Mouse (Mus musculus): ENCODE results near the gene Gfi1b. TPM values are rescaled to one million over a fixed set of nuclear protein-coding genes. Genes with fewer than 3 reads are reported as not detected.

Gfi1b gene
- polyA plus RNA-seq, 1 experiment, result 1.8 TPM

- H3K4me3 ChIP-seq (ENCODE audit: low read depth, low read length), result no peak overlapping the region
- 4% methylated on average over 15 of the region's 15 CpGs for WGBS
- no peaks in the 10 kb centered on the region for H3K27me3 ChIP-seq (ENCODE audit: control insufficient read depth, insufficient read depth, low read length)
- no peak overlapping the region for H3K27ac ChIP-seq (ENCODE audit: insufficient read depth, low read depth, low read length)
- no peaks in the 10 kb centered on the region for H3K36me3 ChIP-seq (ENCODE audit: control insufficient read depth, insufficient read depth, low read length)
- H3K4me1 ChIP-seq (ENCODE audit: control insufficient read depth, insufficient read depth, insufficient read length, low read length), result no peaks in the 10 kb centered on the region
- peak; percentile 92 for TF ChIP-seq CTCF (IDR thresholded peaks at IDR 0.05; ENCODE audit: extremely low read depth, insufficient read length, insufficient replicate concordance, low read depth, low read length)
- no peak for TF ChIP-seq POLR2A (IDR thresholded peaks at IDR 0.05; ENCODE audit: low read depth, low read length)
Measured at GRCm38 (mm10) chr2:28592809-28593208, 29.0 kb downstream of the Gfi1b start.

- Histone ChIP-seq H3K36me3 (ENCODE audit: control insufficient read depth, insufficient read depth, low read length) (no peaks in the 10 kb centered on the region), H3K27ac (ENCODE audit: insufficient read depth, low read depth, low read length) (no peak overlapping the region), H3K4me3 (ENCODE audit: low read depth, low read length) (no peak overlapping the region), H3K4me1 (ENCODE audit: control insufficient read depth, insufficient read depth, insufficient read length, low read length) (no peaks in the 10 kb centered on the region), H3K27me3 (ENCODE audit: control insufficient read depth, insufficient read depth, low read length) (no peaks in the 10 kb centered on the region)
- TF ChIP-seq CTCF (IDR thresholded peaks at IDR 0.05; ENCODE audit: extremely low read depth, insufficient read length, insufficient replicate concordance, low read depth, low read length), result no peak
- TF ChIP-seq POLR2A (IDR thresholded peaks at IDR 0.05; ENCODE audit: low read depth, low read length), result no peak
- WGBS, result 44% methylated on average over 2 of the region's 2 CpGs
Measured at GRCm38 (mm10) chr2:28591479-28591878, 30.3 kb downstream of the Gfi1b start.

GRCm38 (mm10) chr2:28588574-28588973, 33.2 kb downstream of the Gfi1b start:
- H3K4me3 ChIP-seq (ENCODE audit: low read depth, low read length), result no peak overlapping the region
- no peak overlapping the region for H3K27ac ChIP-seq (ENCODE audit: insufficient read depth, low read depth, low read length)
- peaks cover 4% of the 10 kb centered on the region; the same call in 1 of the 2 replicates for H3K4me1 ChIP-seq (ENCODE audit: control insufficient read depth, insufficient read depth, insufficient read length, low read length)
- no peaks in the 10 kb centered on the region for H3K36me3 ChIP-seq (ENCODE audit: control insufficient read depth, insufficient read depth, low read length)
- no peak for TF ChIP-seq CTCF (IDR thresholded peaks at IDR 0.05; ENCODE audit: extremely low read depth, insufficient read length, insufficient replicate concordance, low read depth, low read length)
- no peak for TF ChIP-seq POLR2A (IDR thresholded peaks at IDR 0.05; ENCODE audit: low read depth, low read length)
- 19% methylated on average over 1 of the region's 1 CpGs for WGBS
- no peaks in the 10 kb centered on the region for H3K27me3 ChIP-seq (ENCODE audit: control insufficient read depth, insufficient read depth, low read length)

DNA sequence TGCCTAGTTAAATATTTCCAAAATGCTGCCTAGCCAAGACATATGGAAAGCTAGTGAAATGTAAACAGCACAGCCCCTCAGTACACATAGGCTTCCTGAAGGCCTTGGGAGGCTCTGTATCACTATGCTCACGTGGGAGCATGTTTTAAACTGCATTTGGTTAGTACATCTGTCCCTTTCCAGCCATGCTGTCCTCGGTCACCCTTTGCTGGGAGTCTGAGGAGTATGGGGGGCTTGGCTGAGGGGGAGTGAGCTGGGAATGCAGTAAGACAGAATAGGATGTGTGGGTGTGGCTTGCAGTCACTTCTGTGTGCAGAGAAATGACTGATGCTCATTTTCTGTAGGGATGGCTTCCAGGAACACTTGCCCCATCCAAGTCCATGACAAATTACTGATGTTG, 36.1 kb downstream of the Gfi1b start:
- no peak for TF ChIP-seq CTCF (IDR thresholded peaks at IDR 0.05; ENCODE audit: extremely low read depth, insufficient read length, insufficient replicate concordance, low read depth, low read length)
- Histone ChIP-seq H3K27me3 (ENCODE audit: control insufficient read depth, insufficient read depth, low read length) (no peaks in the 10 kb centered on the region), H3K4me1 (ENCODE audit: control insufficient read depth, insufficient read depth, insufficient read length, low read length) (peaks cover 4% of the 10 kb centered on the region; the same call in 1 of the 2 replicates), H3K27ac (ENCODE audit: insufficient read depth, low read depth, low read length) (no peak overlapping the region), H3K36me3 (ENCODE audit: control insufficient read depth, insufficient read depth, low read length) (no peaks in the 10 kb centered on the region), H3K4me3 (ENCODE audit: low read depth, low read length) (no peak overlapping the region)
- 43% methylated on average over 2 of the region's 2 CpGs for WGBS

DNA sequence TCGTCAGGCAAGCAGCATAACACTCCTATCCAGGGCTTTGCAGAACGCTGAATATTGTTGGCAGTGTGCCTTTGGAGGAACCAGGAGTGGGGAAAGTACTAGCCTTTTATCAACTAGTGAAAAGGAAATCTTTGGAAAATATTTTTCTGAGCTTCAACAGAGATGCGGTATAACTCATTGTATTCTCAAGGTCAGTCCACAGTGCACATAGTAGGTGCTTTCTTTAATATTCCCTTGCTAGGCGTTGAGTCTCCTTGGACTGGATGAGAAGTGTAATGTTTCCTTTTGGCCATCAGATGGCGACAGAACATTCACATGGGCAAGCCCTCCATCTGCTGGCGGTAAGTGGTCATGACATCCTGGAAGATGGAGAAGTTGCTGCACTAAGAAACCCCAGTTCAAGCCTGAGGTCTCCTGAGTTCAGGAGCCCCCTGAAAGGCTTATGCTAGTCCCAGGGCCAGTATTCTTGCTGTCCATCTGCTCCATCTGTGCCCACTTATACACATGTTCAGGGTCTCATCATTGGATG, 36.7 kb downstream of the Gfi1b start:
- Histone ChIP-seq H3K36me3 (ENCODE audit: control insufficient read depth, insufficient read depth, low read length) (no peaks in the 10 kb centered on the region), H3K27ac (ENCODE audit: insufficient read depth, low read depth, low read length) (no peak overlapping the region), H3K27me3 (ENCODE audit: control insufficient read depth, insufficient read depth, low read length) (no peaks in the 10 kb centered on the region), H3K4me1 (ENCODE audit: control insufficient read depth, insufficient read depth, insufficient read length, low read length) (peaks cover 4% of the 10 kb centered on the region; the same call in 1 of the 2 replicates), H3K4me3 (ENCODE audit: low read depth, low read length) (no peak overlapping the region)
- WGBS, result 15% methylated on average over 6 of the region's 6 CpGs
- TF ChIP-seq POLR2A (IDR thresholded peaks at IDR 0.05; ENCODE audit: low read depth, low read length), result no peak
- TF ChIP-seq CTCF (IDR thresholded peaks at IDR 0.05; ENCODE audit: extremely low read depth, insufficient read length, insufficient replicate concordance, low read depth, low read length), result peak; percentile 100; the same call in 1 of the 2 replicates

GRCm38 (mm10) chr2:28583651-28584050, 38.1 kb downstream of the Gfi1b start, which contains the start of gene Gtf3c5:
Gtf3c5 (minus strand) TSS chr2:28583751.
- Histone ChIP-seq H3K27ac (ENCODE audit: insufficient read depth, low read depth, low read length) (peak within 1 kb of the TSS; percentile 51; the same call in 1 of the 2 replicates), H3K36me3 (ENCODE audit: control insufficient read depth, insufficient read depth, low read length) (no peaks in the 10 kb centered on the region), H3K27me3 (ENCODE audit: control insufficient read depth, insufficient read depth, low read length) (no peaks in the 10 kb centered on the region), H3K4me3 (ENCODE audit: low read depth, low read length) (peak within 1 kb of the TSS; percentile 99), H3K4me1 (ENCODE audit: control insufficient read depth, insufficient read depth, insufficient read length, low read length) (peaks cover 4% of the 10 kb centered on the region; the same call in 1 of the 2 replicates)
- no peak for TF ChIP-seq POLR2A (IDR thresholded peaks at IDR 0.05; ENCODE audit: low read depth, low read length)
- no peak for TF ChIP-seq CTCF (IDR thresholded peaks at IDR 0.05; ENCODE audit: extremely low read depth, insufficient read length, insufficient replicate concordance, low read depth, low read length)
- 74% methylated on average over 9 of the region's 9 CpGs for WGBS

DNA sequence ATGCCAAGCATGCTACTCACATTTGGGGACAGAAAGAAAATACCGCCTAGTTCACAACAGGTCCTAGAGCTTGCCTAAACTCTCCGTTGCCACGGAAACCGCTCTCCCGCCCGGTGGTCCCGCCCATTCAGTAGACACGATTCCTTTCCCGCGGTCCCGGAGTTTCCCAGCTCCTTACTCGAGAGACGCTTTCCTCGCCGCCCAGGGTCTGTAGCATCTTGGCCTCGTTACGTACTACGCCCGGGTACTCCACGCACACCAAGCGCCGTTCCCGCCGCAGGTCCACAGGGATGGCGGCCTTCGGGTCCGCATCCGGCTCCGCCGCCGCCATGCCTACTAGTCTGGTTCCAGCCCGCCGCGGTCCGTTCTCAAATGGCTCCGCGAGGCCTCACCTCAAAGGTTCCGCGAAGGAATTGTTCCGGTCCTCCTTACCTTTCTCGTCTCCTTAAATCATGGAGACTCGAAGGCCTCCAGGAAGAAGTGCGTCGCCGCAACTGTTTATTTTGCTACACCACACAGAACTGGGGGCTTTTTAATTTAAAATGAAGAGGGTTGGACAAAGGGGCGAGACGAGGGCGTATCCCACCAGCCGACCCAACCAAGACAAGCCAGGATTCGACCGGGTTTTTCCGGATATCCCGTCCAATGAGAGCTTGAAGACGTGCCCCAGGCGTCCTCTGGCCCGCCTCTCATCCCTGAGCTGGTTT, 39.0 kb downstream of the Gfi1b start:
- Histone ChIP-seq H3K36me3 (ENCODE audit: control insufficient read depth, insufficient read depth, low read length) (no peaks in the 10 kb centered on the region), H3K4me1 (ENCODE audit: control insufficient read depth, insufficient read depth, insufficient read length, low read length) (peaks cover 4% of the 10 kb centered on the region; the same call in 1 of the 2 replicates), H3K4me3 (ENCODE audit: low read depth, low read length) (peak overlapping the region; percentile 99), H3K27ac (ENCODE audit: insufficient read depth, low read depth, low read length) (peak overlapping the region; percentile 51; the same call in 1 of the 2 replicates), H3K27me3 (ENCODE audit: control insufficient read depth, insufficient read depth, low read length) (no peaks in the 10 kb centered on the region)
- WGBS, result under 1% methylated on average over 56 of the region's 56 CpGs
- peak; percentile 56 for TF ChIP-seq POLR2A (IDR thresholded peaks at IDR 0.05; ENCODE audit: low read depth, low read length)
- no peak for TF ChIP-seq CTCF (IDR thresholded peaks at IDR 0.05; ENCODE audit: extremely low read depth, insufficient read length, insufficient replicate concordance, low read depth, low read length)
